Mouse (Mus musculus) megakaryocyte, embryonic 14.5 days (primary cell): ENCODE results near the gene Sncb.

Experiments used
- FLI1 ChIP-seq: IDR thresholded peaks from 2 replicates; pipeline ENCODE4 v1.6.1; 2012; ENCODE audit warnings: low read length, inconsistent platforms, mixed read lengths
- GATA1 ChIP-seq: IDR thresholded peaks from 3 replicates; pipeline ENCODE4 v1.6.1; 2012; ENCODE audit warnings: mixed read lengths, low read length, inconsistent platforms, borderline replicate concordance

DNA sequence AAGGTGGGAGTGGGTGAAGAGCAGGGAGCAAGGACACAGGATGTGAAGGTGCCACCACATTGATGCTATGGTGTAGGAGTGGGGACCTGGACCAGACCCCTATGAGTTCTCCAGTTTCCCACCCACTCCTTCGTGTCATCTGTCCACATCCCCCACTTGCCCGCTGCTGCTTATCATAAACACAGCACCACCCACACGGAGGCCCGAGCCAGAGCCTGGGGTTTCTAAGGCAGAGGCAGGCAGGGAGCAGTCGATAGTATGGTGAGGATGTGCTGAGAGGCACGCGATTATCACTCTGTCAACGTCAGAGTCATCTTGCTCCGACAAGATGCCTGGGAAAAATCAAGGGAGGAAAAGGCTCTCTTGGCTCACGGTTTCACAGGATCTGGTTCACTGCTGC lies 32.3 kb upstream of the Sncb start:
- TF ChIP-seq GATA1 = no peak
- TF ChIP-seq FLI1 = no peak
